In genomic region chr19:31082662-31083429, GRCm38 (mm10) we compare ENCODE assay signal across 7 mouse cellular contexts. TPM values are rescaled to one million over a fixed set of nuclear protein-coding genes. Genes with fewer than 3 reads are reported as not detected.
DNase-seq lines count a peak whose midpoint lies in the region; ATAC-seq and TF ChIP-seq lines count a peak whose summit lies in the region.

Gene Cstf2t, plus strand, starts transcription at chr19:31082837.

- TF ChIP-seq POLR2A in kidney, adult 2 months (IDR thresholded peaks at IDR 0.05; ENCODE audit: low read depth, low read length) = peak; percentile 70
- peak; percentile 65 for TF ChIP-seq POLR2A in spleen, adult 2 months (IDR thresholded peaks at IDR 0.05; ENCODE audit: low read depth, low read length)

- H3K36me3 ChIP-seq in embryonic facial prominence, embryonic 13.5 days = peaks cover 39% of the 10 kb centered on the region
- H3K36me3 ChIP-seq in kidney, adult 2 months (ENCODE audit: control insufficient read depth, insufficient read depth, low read length) = no peaks in the 10 kb centered on the region; the same call in 1 of the 2 replicates
- H3K36me3 ChIP-seq in limb, embryonic 12.5 days = peaks cover 27% of the 10 kb centered on the region
- peaks cover 7% of the 10 kb centered on the region; the same call in 1 of the 2 replicates for H3K36me3 ChIP-seq in midbrain, embryonic 15.5 days (replicated peaks)
- H3K36me3 ChIP-seq in spleen, adult 2 months (ENCODE audit: control insufficient read depth, insufficient read depth, low read length) = peaks cover 4% of the 10 kb centered on the region

- H3K4me1 ChIP-seq in embryonic facial prominence, embryonic 13.5 days = peaks cover 17% of the 10 kb centered on the region
- 0 out of 2 replicates have a peak, but pooled peaks cover 3% of the 10 kb centered on the region for H3K4me1 ChIP-seq in kidney, adult 2 months (ENCODE audit: control insufficient read depth, insufficient read depth, low read length)
- peaks cover 15% of the 10 kb centered on the region for H3K4me1 ChIP-seq in limb, embryonic 12.5 days (replicated peaks)
- H3K4me1 ChIP-seq in midbrain, embryonic 15.5 days = peaks cover 26% of the 10 kb centered on the region
- peaks cover 14% of the 10 kb centered on the region for H3K4me1 ChIP-seq in spleen, adult 2 months (ENCODE audit: control insufficient read depth, insufficient read depth, insufficient read length)

- peak; percentile 99 for ATAC-seq in embryonic facial prominence, embryonic 13.5 days (ENCODE audit: insufficient number of reproducible peaks, insufficient read depth, low FRiP score, low TSS enrichment, low read depth)
- ATAC-seq in limb, embryonic 12.5 days (ENCODE audit: insufficient number of reproducible peaks, insufficient read depth, low FRiP score, low TSS enrichment, low read depth) = peak; percentile 100
- ATAC-seq in midbrain, embryonic 15.5 days (replicated peaks) = peak; percentile 100

- H3K27ac ChIP-seq in embryonic facial prominence, embryonic 13.5 days = peak within 1 kb of the TSS; percentile 85
- peak within 1 kb of the TSS; percentile 66 for H3K27ac ChIP-seq in kidney, adult 2 months (ENCODE audit: insufficient read depth, low read depth, low read length)
- H3K27ac ChIP-seq in limb, embryonic 12.5 days = peak within 1 kb of the TSS; percentile 83
- peak within 1 kb of the TSS; percentile 80 for H3K27ac ChIP-seq in midbrain, embryonic 15.5 days
- H3K27ac ChIP-seq in spleen, adult 2 months (ENCODE audit: insufficient read depth, low read length) = peak within 1 kb of the TSS; percentile 68

- H3K9me3 ChIP-seq in embryonic facial prominence, embryonic 13.5 days = peaks cover 13% of the 10 kb centered on the region
- H3K9me3 ChIP-seq in limb, embryonic 12.5 days = peaks cover 17% of the 10 kb centered on the region
- no peaks in the 10 kb centered on the region for H3K9me3 ChIP-seq in midbrain, embryonic 15.5 days

- no peak for TF ChIP-seq CTCF in kidney, adult 2 months (conservative IDR thresholded peaks at IDR 0.05; ENCODE audit: insufficient read depth, insufficient read length, low read depth, low read length)
- TF ChIP-seq CTCF in spleen, adult 2 months (IDR thresholded peaks at IDR 0.05; ENCODE audit: extremely low read depth, insufficient read depth, insufficient read length, insufficient replicate concordance) = no peak

- H3K27me3 ChIP-seq in embryonic facial prominence, embryonic 13.5 days = no peaks in the 10 kb centered on the region
- H3K27me3 ChIP-seq in kidney, adult 2 months (replicated peaks; ENCODE audit: control insufficient read depth, insufficient read depth, low read length) = no peaks in the 10 kb centered on the region
- no peaks in the 10 kb centered on the region for H3K27me3 ChIP-seq in limb, embryonic 12.5 days
- no peaks in the 10 kb centered on the region for H3K27me3 ChIP-seq in midbrain, embryonic 15.5 days (replicated peaks)
- no peaks in the 10 kb centered on the region for H3K27me3 ChIP-seq in spleen, adult 2 months (ENCODE audit: control insufficient read depth, insufficient read depth, low read length)

- H3K4me2 ChIP-seq in embryonic facial prominence, embryonic 13.5 days = peak within 1 kb of the TSS; percentile 73
- peak within 1 kb of the TSS; percentile 85 for H3K4me2 ChIP-seq in limb, embryonic 12.5 days
- peak within 1 kb of the TSS; percentile 67 for H3K4me2 ChIP-seq in midbrain, embryonic 15.5 days

- 2% methylated on average over 56 of the region's 56 CpGs for WGBS in embryonic facial prominence, embryonic 13.5 days
- whole genome bisulfite sequencing in kidney, adult 2 months = 2% methylated on average over 56 of the region's 56 CpGs
- 4% methylated on average over 56 of the region's 56 CpGs for WGBS in limb, embryonic 12.5 days
- 2% methylated on average over 56 of the region's 56 CpGs for WGBS in midbrain, embryonic 15.5 days
- 2% methylated on average over 56 of the region's 56 CpGs for WGBS in spleen, adult 2 months

- peak within 1 kb of the TSS; percentile 82 for H3K9ac ChIP-seq in embryonic facial prominence, embryonic 13.5 days
- H3K9ac ChIP-seq in limb, embryonic 12.5 days (replicated peaks) = peak within 1 kb of the TSS; percentile 77
- H3K9ac ChIP-seq in midbrain, embryonic 15.5 days = peak within 1 kb of the TSS; percentile 58

- peak within 1 kb of the TSS; percentile 69 for H3K4me3 ChIP-seq in embryonic facial prominence, embryonic 13.5 days
- peak within 1 kb of the TSS; percentile 64 for H3K4me3 ChIP-seq in kidney, adult 2 months (ENCODE audit: insufficient read depth, low read depth, low read length)
- H3K4me3 ChIP-seq in limb, embryonic 12.5 days (replicated peaks) = peak within 1 kb of the TSS; percentile 68
- peak within 1 kb of the TSS; percentile 55 for H3K4me3 ChIP-seq in midbrain, embryonic 15.5 days
- H3K4me3 ChIP-seq in spleen, adult 2 months (ENCODE audit: extremely low read depth, insufficient read depth, insufficient read length) = peak within 1 kb of the TSS; percentile 76

- DNase-seq in adrenal gland, postnatal 36 days = peak; percentile 99 to 100
- DNase-seq in heart, adult 18-20 months = peak; percentile 100
- peak; percentile 100 for DNase-seq in kidney, adult 2 months
- peak; percentile 99 to 100 for DNase-seq in spleen, adult 2 months (ENCODE audit: low read depth in 1 of 2, low spot score in 2 of 2)

RNA-seq across cellular contexts. Expression of gene Cstf2t, which starts in this region (rescaled TPM):
- total RNA-seq in adrenal gland, postnatal 36 days (2021) = 10 to 100 TPM; 22.1 to 22.5 TPM
- 54.6 and 57.6 TPM in 2 replicates for polyA plus RNA-seq in embryonic facial prominence, embryonic 13.5 days (2015; fragmentation: Nextera tagmentation; extraction: Ambion mirVana)
- 10 to 100 TPM; 29.2 to 29.8 TPM for total RNA-seq in heart, adult 18-20 months (2021)
- 13.2 and 13.4 TPM in 2 replicates for polyA plus RNA-seq in kidney, adult 2 months (2012; rRNA removed)
- polyA plus RNA-seq in limb, embryonic 12.5 days (2016; fragmentation: Nextera tagmentation; extraction: Ambion mirVana) = 72.2 and 73.6 TPM in 2 replicates
- polyA plus RNA-seq in midbrain, embryonic 15.5 days (2015; fragmentation: Nextera tagmentation; extraction: Ambion mirVana) = 82.3 and 82.8 TPM in 2 replicates
- polyA plus RNA-seq in spleen, adult 2 months (2012; rRNA removed) = 8.2 and 10.0 TPM in 2 replicates

Comparison
In these comparisons a context has a peak if more than half of its experiments do, and no peak if none do; other contexts are left out.
1. Peak in every context shown above with its lines: DNase-seq, ATAC-seq, H3K4me3 ChIP-seq and H3K27ac ChIP-seq.